ENCODE assay signal across 31 mouse cellular contexts in the genomic region with DNA sequence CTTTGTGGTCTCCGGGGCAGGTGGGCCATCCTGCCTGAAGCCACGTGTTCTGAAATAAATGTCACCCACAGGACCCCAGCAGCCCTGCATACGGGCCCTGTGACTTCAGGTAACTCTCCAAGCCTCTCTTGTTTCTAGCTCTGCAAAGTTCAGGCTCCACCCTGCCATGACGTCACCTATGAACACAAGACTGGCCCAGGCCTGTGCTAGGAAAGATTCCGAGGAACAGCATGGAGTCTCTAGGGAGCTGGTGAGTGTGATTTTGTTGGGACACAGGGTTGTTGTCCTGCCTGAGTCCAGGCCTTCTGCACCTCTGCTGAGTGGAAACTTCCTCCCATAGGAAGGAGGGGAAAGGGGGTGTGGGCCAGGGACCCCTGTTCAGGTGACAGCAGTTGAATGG. TPM values are rescaled to one million over a fixed set of nuclear protein-coding genes. Genes with fewer than 3 reads are reported as not detected.
DNase-seq lines count a peak whose midpoint lies in the region; ATAC-seq and TF ChIP-seq lines count a peak whose summit lies in the region.
"Had no signal": no experiment of that assay in that cellular context is flagged by ENCODE, and none has a peak within 500 bp of the region (broad histone marks: within the 10 kb centered on the region; RNA-seq: fewer than 3 reads in every experiment).

No protein-coding gene starts in this region.

- H3K4me1 ChIP-seq in neural tube, embryonic 12.5 days: no peaks in the 10 kb centered on the region
- no peaks in the 10 kb centered on the region for H3K4me1 ChIP-seq in neural tube, embryonic 15.5 days
- H3K4me1 ChIP-seq in stomach, embryonic 16.5 days (ENCODE audit: control insufficient read depth, insufficient read depth, low read length): peaks cover 4% of the 10 kb centered on the region; the same call in 1 of the 2 replicates
- no peaks in the 10 kb centered on the region for H3K4me1 ChIP-seq in midbrain, embryonic 16.5 days (ENCODE audit: control insufficient read depth, insufficient read depth, low read length)
- H3K4me1 ChIP-seq: hindbrain, embryonic 15.5 days; neural tube, embryonic 13.5 days; stomach, embryonic 15.5 days had no signal

- TF ChIP-seq CTCF in gastrocnemius, adult 2 months (IDR thresholded peaks at IDR 0.05): no peak

- H3K4me2 ChIP-seq in neural tube, embryonic 12.5 days (replicated peaks): no peak overlapping the region
- H3K4me2 ChIP-seq in neural tube, embryonic 15.5 days: no peak overlapping the region
- H3K4me2 ChIP-seq in stomach, embryonic 16.5 days (ENCODE audit: low read depth, low read length): no peak overlapping the region
- no peak overlapping the region for H3K4me2 ChIP-seq in midbrain, embryonic 16.5 days (ENCODE audit: low read length)
- H3K4me2 ChIP-seq: embryonic facial prominence, embryonic 15.5 days; forebrain, embryonic 13.5 days; hindbrain, embryonic 15.5 days; kidney, embryonic 15.5 days; limb, embryonic 12.5 days; liver, embryonic 15.5 days; midbrain, embryonic 11.5 days; neural tube, embryonic 13.5 days; stomach, embryonic 15.5 days had no signal

- DNase-seq in gastrocnemius, adult 2 months: no peak
- DNase-seq in gastrocnemius, postnatal 14 days: no peak
- peak; percentile 45 for DNase-seq in NIH3T3 (ENCODE audit: low read depth)
- DNase-seq in c-Kit-positive CD71-positive TER-119-positive erythroid progenitor cells, embryonic 14.5 days (ENCODE audit: low spot score): no peak
- DNase-seq: adrenal gland, adult 8-10 months; B cell, adult 2 months; cerebellum, adult 8-10 months; cerebellum, postnatal 36 days; gastrocnemius, postnatal 36 days; kidney, adult 11 months; kidney, postnatal 25 days; thymus, adult 18-20 months; thymus, postnatal 25 days had no signal

- peaks cover 22% of the 10 kb centered on the region for H3K36me3 ChIP-seq in neural tube, embryonic 12.5 days
- H3K36me3 ChIP-seq in neural tube, embryonic 15.5 days: peaks cover 7% of the 10 kb centered on the region
- no peaks in the 10 kb centered on the region for H3K36me3 ChIP-seq in stomach, embryonic 16.5 days (ENCODE audit: control insufficient read depth, insufficient read depth, low read length)
- H3K36me3 ChIP-seq in midbrain, embryonic 16.5 days (ENCODE audit: control insufficient read depth, insufficient read depth, low read length): peaks cover 16% of the 10 kb centered on the region
- H3K36me3 ChIP-seq: embryonic facial prominence, embryonic 15.5 days; G1E; limb, embryonic 12.5 days; liver, embryonic 15.5 days; stomach, embryonic 15.5 days had no signal

- intact Hi-C loops in gastrocnemius, adult 2 months (cut with DNase I): no loop called here
- intact Hi-C loops in gastrocnemius, postnatal 14 days (cut with DNase I; ENCODE audit: low total_unique reads): no loop called here

- ATAC-seq in neural tube, embryonic 12.5 days (ENCODE audit: low FRiP score, low read depth): no peak
- ATAC-seq in neural tube, embryonic 15.5 days (ENCODE audit: low FRiP score): no peak
- ATAC-seq in stomach, embryonic 16.5 days (ENCODE audit: insufficient read depth, low FRiP score): peak; percentile 39; the same call in 1 of the 2 replicates
- ATAC-seq in midbrain, embryonic 16.5 days: no peak
- ATAC-seq: forebrain, embryonic 13.5 days; inflammation-experienced regulatory T-cells, adult 6 months; Patski had no signal

- H3K27me3 ChIP-seq in neural tube, embryonic 12.5 days (replicated peaks): no peaks in the 10 kb centered on the region
- H3K27me3 ChIP-seq in neural tube, embryonic 15.5 days (replicated peaks): no peaks in the 10 kb centered on the region
- H3K27me3 ChIP-seq in stomach, embryonic 16.5 days (ENCODE audit: control insufficient read depth, insufficient read depth, low read length): no peaks in the 10 kb centered on the region
- no peaks in the 10 kb centered on the region for H3K27me3 ChIP-seq in midbrain, embryonic 16.5 days (ENCODE audit: control insufficient read depth, insufficient read depth, low read depth, low read length)
- H3K27me3 ChIP-seq: embryonic facial prominence, embryonic 15.5 days; forebrain, embryonic 13.5 days; hindbrain, embryonic 15.5 days; kidney, embryonic 15.5 days; liver, embryonic 15.5 days; neural tube, embryonic 13.5 days; Patski; stomach, embryonic 15.5 days had no signal

- no peaks in the 10 kb centered on the region for H3K9me3 ChIP-seq in neural tube, embryonic 12.5 days
- no peaks in the 10 kb centered on the region for H3K9me3 ChIP-seq in neural tube, embryonic 15.5 days (replicated peaks)
- H3K9me3 ChIP-seq in stomach, embryonic 16.5 days (replicated peaks; ENCODE audit: control insufficient read depth, low read length): no peaks in the 10 kb centered on the region
- H3K9me3 ChIP-seq in midbrain, embryonic 16.5 days (replicated peaks; ENCODE audit: control insufficient read depth, low read length, poor library complexity, severe bottlenecking): no peaks in the 10 kb centered on the region
- H3K9me3 ChIP-seq: embryonic facial prominence, embryonic 15.5 days; forebrain, embryonic 13.5 days; G1E; hindbrain, embryonic 10.5 days; hindbrain, embryonic 15.5 days; kidney, embryonic 15.5 days; limb, embryonic 12.5 days; liver, embryonic 15.5 days; neural tube, embryonic 13.5 days; stomach, embryonic 15.5 days had no signal

- peak overlapping the region; percentile 40; the same call in 1 of the 2 replicates for H3K27ac ChIP-seq in gastrocnemius, adult 2 months
- no peak overlapping the region for H3K27ac ChIP-seq in neural tube, embryonic 12.5 days
- no peak overlapping the region for H3K27ac ChIP-seq in neural tube, embryonic 15.5 days (replicated peaks)
- no peak overlapping the region for H3K27ac ChIP-seq in stomach, embryonic 16.5 days (ENCODE audit: low read length)
- no peak overlapping the region for H3K27ac ChIP-seq in midbrain, embryonic 16.5 days (ENCODE audit: low read length)
- H3K27ac ChIP-seq: embryonic facial prominence, embryonic 15.5 days; forebrain, embryonic 13.5 days; hindbrain, embryonic 15.5 days; kidney, embryonic 15.5 days; limb, embryonic 12.5 days; liver, embryonic 15.5 days; neural tube, embryonic 13.5 days; stomach, embryonic 15.5 days had no signal

- 0 out of 2 replicates have a peak overlapping the region, but pooled peaks have one; percentile 26 for H3K9ac ChIP-seq in neural tube, embryonic 12.5 days
- no peak overlapping the region for H3K9ac ChIP-seq in neural tube, embryonic 15.5 days (replicated peaks)
- H3K9ac ChIP-seq in stomach, embryonic 16.5 days (ENCODE audit: low read length): peak overlapping the region; percentile 7; the same call in 1 of the 2 replicates
- H3K9ac ChIP-seq in midbrain, embryonic 16.5 days (ENCODE audit: low read depth, low read length): no peak overlapping the region
- H3K9ac ChIP-seq: embryonic facial prominence, embryonic 15.5 days; forebrain, embryonic 13.5 days; hindbrain, embryonic 15.5 days; kidney, embryonic 15.5 days; limb, embryonic 12.5 days; liver, embryonic 15.5 days; neural tube, embryonic 13.5 days; stomach, embryonic 15.5 days had no signal

- WGBS in neural tube, embryonic 12.5 days: 77% methylated on average over 5 of the region's 5 CpGs
- 71% methylated on average over 5 of the region's 5 CpGs for WGBS in neural tube, embryonic 15.5 days
- WGBS in stomach, embryonic 16.5 days: 64% methylated on average over 5 of the region's 5 CpGs
- 78% methylated on average over 5 of the region's 5 CpGs for WGBS in midbrain, embryonic 16.5 days

- H3K4me3 ChIP-seq in gastrocnemius, adult 2 months: no peak overlapping the region
- no peak overlapping the region for H3K4me3 ChIP-seq in neural tube, embryonic 12.5 days
- no peak overlapping the region for H3K4me3 ChIP-seq in neural tube, embryonic 15.5 days (replicated peaks)
- no peak overlapping the region for H3K4me3 ChIP-seq in stomach, embryonic 16.5 days (replicated peaks; ENCODE audit: low read length)
- H3K4me3 ChIP-seq in midbrain, embryonic 16.5 days (ENCODE audit: low read depth, low read length): no peak overlapping the region
- H3K4me3 ChIP-seq: embryonic facial prominence, embryonic 15.5 days; forebrain, embryonic 13.5 days; hindbrain, embryonic 10.5 days; hindbrain, embryonic 15.5 days; kidney, embryonic 15.5 days; limb, embryonic 12.5 days; liver, embryonic 15.5 days; myocyte; neural tube, embryonic 13.5 days; stomach, embryonic 15.5 days had no signal

RNA-seq across cellular contexts. Expression of a gene that starts 19.2 kb away (rescaled TPM):
- 1 to 10 TPM; 4.7 to 6.4 TPM for total RNA-seq in gastrocnemius, adult 2 months (2021)
- 1 to 10 TPM; 5.5 to 6.2 TPM for total RNA-seq in gastrocnemius, postnatal 14 days (2021)
- polyA plus RNA-seq in neural tube, embryonic 12.5 days (2016; fragmentation: Nextera tagmentation; extraction: Ambion mirVana): 47.1 and 49.8 TPM in 2 replicates
- 33.0 and 34.7 TPM in 2 replicates for polyA plus RNA-seq in neural tube, embryonic 15.5 days (2015; fragmentation: Nextera tagmentation; extraction: Ambion mirVana)
- 16.9 and 17.4 TPM in 2 replicates for polyA plus RNA-seq in stomach, embryonic 16.5 days (2015; fragmentation: Nextera tagmentation; extraction: Ambion mirVana)
- 43.4 and 51.3 TPM in 2 replicates for polyA plus RNA-seq in midbrain, embryonic 16.5 days (2015; fragmentation: Nextera tagmentation; extraction: Ambion mirVana)

RNA-seq across cellular contexts. Expression of a gene that starts 30.5 kb away (rescaled TPM):
- total RNA-seq in gastrocnemius, adult 2 months (2021): 10 to 100 TPM; 11.9 to 15.4 TPM
- 10 to 100 TPM; 17.6 to 21.2 TPM for total RNA-seq in gastrocnemius, postnatal 14 days (2021)
- polyA plus RNA-seq in neural tube, embryonic 12.5 days (2016; fragmentation: Nextera tagmentation; extraction: Ambion mirVana): 11.3 and 12.9 TPM in 2 replicates
- polyA plus RNA-seq in neural tube, embryonic 15.5 days (2015; fragmentation: Nextera tagmentation; extraction: Ambion mirVana): 7.5 and 9.4 TPM in 2 replicates
- 8.3 and 8.8 TPM in 2 replicates for polyA plus RNA-seq in stomach, embryonic 16.5 days (2015; fragmentation: Nextera tagmentation; extraction: Ambion mirVana)
- polyA plus RNA-seq in midbrain, embryonic 16.5 days (2015; fragmentation: Nextera tagmentation; extraction: Ambion mirVana): 6.1 and 6.7 TPM in 2 replicates

Comparison
In these comparisons a context has a peak if more than half of its experiments do, and no peak if none do; other contexts are left out.
1. H3K9ac ChIP-seq: peak in neural tube, embryonic 12.5 days (single experiment) and stomach, embryonic 16.5 days (single experiment); none in neural tube, embryonic 15.5 days (single experiment) and midbrain, embryonic 16.5 days (single experiment).